Mouse (Mus musculus) gastrocnemius, adult 2 months (tissue): ENCODE data around the gene Rnft2. TPM values are rescaled to one million over a fixed set of nuclear protein-coding genes. Genes with fewer than 3 reads are reported as not detected.

Source experiments
- DNase-seq: peaks from one replicate; pipeline ENCODE4 v3.0.0; 2022
- H3K27ac ChIP-seq: fragments of 200-600 bp; 2 replicates; pipeline ENCODE4 v1.8.1; 2022; ENCODE audit warnings: mild to moderate bottlenecking
- H3K4me3 ChIP-seq: fragments of 200-600 bp; 2 replicates; pipeline ENCODE4 v1.8.1; 2022; ENCODE audit warnings: mild to moderate bottlenecking, moderate library complexity
- CTCF ChIP-seq: fragments of 200-600 bp; IDR thresholded peaks from 2 replicates; pipeline ENCODE4 v1.8.1; 2022; ENCODE audit warnings: antibody characterized with exemption, mild to moderate bottlenecking, moderate library complexity
- intact Hi-C: fragments of 180-260 bp; cut with DNase I; formaldehyde crosslinking; loops from one replicate; pipeline ENCODE4 v1.15.1; 2025
- total RNA-seq, 2 experiments: library from RNA; stranded (reverse); gene quantifications; 2 replicates each; pipeline ENCODE4 v1.2.3; 2021

The Rnft2 gene
- total RNA-seq, 2 experiments from 2014 or later: 0.89 to 1.3 TPM

DNA sequence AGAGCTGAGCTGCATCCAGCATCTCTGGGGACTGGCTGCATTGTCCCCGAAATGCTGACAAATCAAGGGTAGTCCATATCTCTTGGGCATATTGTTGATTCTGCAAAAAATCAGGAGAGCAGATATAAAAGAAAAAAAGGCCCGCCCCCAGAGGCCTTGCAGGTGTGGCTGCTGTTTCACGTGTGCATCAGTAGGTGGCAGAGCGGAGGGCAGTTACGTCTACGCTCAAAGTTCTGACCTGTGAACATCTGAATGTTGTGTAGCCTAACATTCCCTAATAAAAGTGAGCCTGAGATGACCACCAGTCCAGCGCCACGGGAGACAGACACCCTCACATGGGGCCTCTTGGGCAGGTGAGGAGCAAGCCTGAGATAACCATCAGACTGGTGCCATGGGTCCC is 21.4 kb upstream of the Rnft2 start:
- intact Hi-C loops: loop anchor here (5.0 kb wide), 3 partner anchors 61 to 491 kb away; no protein-coding TSS in a partner anchor
- Histone ChIP-seq H3K27ac (no peak overlapping the region), H3K4me3 (no peak overlapping the region)
- peak; percentile 49 for TF ChIP-seq CTCF
- no peak for DNase-seq

DNA sequence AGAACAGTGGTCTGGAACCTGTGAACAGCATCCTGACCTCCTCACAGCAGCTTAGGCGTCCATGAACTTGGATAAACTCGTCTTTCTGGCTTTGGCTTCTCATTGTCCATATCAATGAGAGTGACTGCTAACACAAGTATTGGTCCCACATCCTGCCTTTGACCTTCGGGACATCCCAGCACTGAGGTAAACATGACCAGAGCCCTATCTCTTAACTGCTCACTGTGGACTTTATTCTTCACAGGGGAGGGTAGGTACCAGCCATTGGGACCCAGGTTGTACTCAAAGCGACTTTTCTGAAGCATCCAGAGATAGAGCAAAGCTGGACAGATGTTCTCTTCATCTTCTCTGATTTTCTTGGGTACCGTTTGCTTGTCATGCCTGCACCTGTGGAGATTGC is 20.4 kb upstream of the Rnft2 start:
- no peak for DNase-seq
- intact Hi-C loops: loop anchor here (5.0 kb wide), 3 partner anchors 62 to 492 kb away; no protein-coding TSS in a partner anchor
- H3K27ac ChIP-seq: no peak overlapping the region
- H3K4me3 ChIP-seq: no peak overlapping the region
- TF ChIP-seq CTCF: no peak

DNA sequence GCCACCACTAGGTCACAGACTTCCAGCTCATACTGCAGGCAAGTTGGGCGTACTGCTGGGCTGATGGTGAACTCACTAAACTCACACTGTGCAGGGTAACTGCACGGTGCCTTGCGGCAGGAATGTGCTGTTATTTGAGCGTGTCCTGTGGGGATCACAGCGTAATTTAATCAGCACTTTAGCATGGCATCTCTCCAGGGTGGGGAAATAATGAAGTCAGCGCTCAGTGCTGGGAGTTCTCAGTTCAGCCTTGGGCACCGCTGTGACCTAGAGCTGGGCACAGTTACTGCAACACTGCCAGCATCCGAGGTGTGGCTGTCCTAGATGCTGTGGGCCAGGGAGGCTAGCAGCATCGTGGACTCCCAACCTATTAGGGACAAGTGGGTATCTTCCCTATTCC is 19.4 kb upstream of the Rnft2 start:
- TF ChIP-seq CTCF: no peak; the same call in 1 of the 2 replicates
- Histone ChIP-seq H3K4me3 (no peak overlapping the region), H3K27ac (no peak overlapping the region)
- intact Hi-C loops: no loop called here
- DNase-seq: no peak

DNA sequence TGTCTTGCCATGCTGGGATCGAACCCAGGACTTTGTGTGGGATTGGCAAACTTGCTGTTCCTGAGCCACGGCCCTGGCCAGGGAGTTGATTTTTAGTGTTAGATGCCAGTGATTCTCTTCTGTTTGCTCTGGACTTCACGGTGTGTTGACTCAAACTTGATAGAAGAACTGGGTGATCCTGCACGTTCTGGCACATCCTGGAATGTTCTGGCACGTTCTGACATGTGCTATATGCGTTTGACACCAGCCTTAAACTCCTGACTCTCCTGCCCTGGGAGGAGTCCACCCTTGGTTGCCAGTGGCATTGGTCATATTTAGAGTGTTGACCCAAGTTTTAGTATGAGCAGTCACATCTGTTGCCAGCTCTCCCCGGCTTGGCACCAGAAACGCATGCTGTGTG is 17.5 kb upstream of the Rnft2 start:
- DNase-seq: no peak
- H3K27ac ChIP-seq: no peak overlapping the region
- no peak for TF ChIP-seq CTCF
- intact Hi-C loops: no loop called here
- no peak overlapping the region for H3K4me3 ChIP-seq

DNA sequence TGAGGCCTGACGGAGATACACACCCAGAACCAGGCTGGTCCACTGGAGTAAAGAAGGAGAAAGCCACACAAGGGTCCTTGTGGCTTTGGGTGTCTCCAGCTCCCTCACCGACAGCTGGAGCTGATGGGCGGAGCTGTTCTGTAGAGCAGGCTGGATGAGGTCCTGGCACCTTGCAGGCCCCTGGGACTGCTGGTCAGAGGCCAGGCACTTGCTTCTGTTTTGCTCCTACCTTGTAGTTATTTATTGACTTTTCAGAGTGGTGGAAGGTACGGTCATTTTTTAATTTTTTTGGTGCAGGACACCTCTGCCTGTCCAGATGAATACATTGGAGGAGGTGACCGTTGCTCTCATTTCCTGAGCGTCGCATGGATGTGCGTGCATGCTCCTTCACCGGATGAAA is 16.3 kb upstream of the Rnft2 start:
- intact Hi-C loops: no loop called here
- no peak overlapping the region for H3K4me3 ChIP-seq
- DNase-seq: no peak
- no peak for TF ChIP-seq CTCF
- no peak overlapping the region for H3K27ac ChIP-seq

DNA sequence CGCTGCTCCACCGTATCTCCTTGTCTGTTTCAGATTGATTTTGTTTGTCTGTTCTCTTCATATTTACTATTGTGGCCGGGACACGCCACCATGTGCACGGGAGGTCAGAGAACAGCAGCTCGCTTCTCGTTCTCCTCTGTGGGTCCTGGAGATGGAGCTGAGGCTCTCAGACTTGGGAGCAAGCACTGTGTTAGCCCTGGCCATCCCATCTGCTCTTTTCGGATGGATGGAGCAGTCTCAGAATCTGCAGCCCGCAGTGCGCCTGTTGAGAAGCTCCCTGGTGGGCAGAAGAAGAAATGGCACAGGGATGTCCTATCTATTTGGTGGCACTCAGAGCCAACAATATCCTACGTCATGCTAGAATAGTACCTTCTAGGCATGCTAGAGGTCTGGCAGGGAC is 15.7 kb upstream of the Rnft2 start:
- intact Hi-C loops: no loop called here
- Histone ChIP-seq H3K4me3 (no peak overlapping the region), H3K27ac (no peak overlapping the region)
- no peak for TF ChIP-seq CTCF
- no peak for DNase-seq

DNA sequence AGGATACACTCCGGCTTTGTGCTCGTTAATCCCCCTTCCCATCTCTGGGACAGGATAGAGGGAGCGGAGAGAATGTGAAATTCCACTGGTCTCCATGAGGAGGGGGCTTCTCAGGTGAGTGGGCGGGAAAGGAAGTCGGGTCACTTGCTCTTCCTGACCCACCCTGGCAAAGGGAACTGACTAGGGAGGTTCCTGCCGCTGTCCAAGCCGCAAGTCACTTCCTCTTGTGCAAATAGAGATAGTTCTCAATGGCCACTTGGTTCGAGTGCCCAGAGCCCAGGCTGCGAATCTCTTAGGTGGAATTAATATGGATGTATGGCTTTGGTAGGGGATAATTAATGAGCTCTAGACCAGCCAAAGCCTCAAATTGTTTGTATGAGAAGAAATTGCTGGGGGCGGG is 15.1 kb upstream of the Rnft2 start:
- Histone ChIP-seq H3K27ac (no peak overlapping the region), H3K4me3 (no peak overlapping the region)
- no peak for TF ChIP-seq CTCF
- DNase-seq: no peak
- intact Hi-C loops: no loop called here

DNA sequence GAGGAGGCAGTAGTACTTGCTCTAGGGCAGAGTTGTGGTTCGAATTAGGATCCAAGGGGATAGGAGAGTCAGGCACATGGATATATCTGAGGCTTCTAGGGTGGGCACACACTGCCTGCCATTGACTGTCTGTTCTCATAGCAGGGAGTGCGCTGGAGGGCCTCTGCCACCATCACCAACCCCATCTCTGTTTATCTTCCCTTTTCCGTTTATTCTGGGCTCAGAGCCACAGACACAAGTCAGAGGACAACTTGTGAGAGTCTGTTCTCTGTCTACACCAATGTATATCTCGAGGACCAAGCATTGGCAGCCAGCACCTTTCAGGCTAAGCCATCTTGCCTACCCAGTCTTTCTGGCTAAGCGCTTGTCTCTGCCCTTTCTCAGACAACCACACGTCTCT is 14.7 kb upstream of the Rnft2 start:
- no peak for TF ChIP-seq CTCF
- no peak overlapping the region for H3K4me3 ChIP-seq
- H3K27ac ChIP-seq: no peak overlapping the region
- intact Hi-C loops: no loop called here
- no peak for DNase-seq

DNA sequence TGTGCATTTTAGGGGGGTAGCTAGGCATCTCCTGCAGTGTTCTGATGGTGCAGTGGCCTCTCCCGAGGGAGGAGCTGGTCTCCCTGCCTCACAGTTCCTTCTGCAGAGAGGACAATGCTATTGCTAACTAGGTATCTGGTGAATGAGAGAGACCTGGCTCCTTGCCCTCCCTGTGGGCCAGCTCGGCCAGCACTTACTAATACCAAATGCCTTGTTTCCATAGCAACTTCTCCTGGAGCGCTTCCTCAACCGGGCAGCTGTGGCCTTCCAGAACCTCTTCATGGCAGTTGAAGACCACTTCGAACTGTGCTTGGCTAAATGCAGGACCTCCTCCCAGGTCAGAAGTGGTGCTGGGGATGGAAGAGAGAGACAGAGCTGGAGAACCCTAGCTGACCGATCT is 14.2 kb upstream of the Rnft2 start:
- DNase-seq: no peak

DNA sequence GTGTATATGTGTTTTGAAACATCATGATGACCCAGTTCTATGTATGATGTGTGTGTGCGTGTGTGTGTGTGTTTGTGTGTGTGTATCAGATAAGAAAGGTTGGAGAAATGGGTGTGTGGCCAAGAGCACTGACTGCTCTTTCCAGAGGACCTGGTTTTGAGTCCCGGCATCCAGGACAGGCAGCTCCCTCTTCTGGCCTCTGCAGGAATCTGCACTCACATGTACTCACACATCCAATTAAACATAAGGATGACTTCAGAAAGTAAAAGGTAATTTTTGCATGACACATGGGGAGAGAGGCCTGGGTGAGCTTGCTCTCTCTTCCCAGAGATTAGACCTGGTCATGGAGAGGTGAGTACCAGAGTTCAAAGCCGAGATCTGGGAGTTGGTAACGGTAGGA is 12.1 kb upstream of the Rnft2 start:
- intact Hi-C loops: no loop called here
- DNase-seq: no peak
- H3K27ac ChIP-seq: no peak overlapping the region
- no peak overlapping the region for H3K4me3 ChIP-seq
- TF ChIP-seq CTCF: peak; percentile 31; the same call in 1 of the 2 replicates

More for the DNA sequence above, 14.2 kb upstream of the Rnft2 start:
- no peak for TF ChIP-seq CTCF
- H3K27ac ChIP-seq: no peak overlapping the region
- H3K4me3 ChIP-seq: no peak overlapping the region
- intact Hi-C loops: no loop called here

DNA sequence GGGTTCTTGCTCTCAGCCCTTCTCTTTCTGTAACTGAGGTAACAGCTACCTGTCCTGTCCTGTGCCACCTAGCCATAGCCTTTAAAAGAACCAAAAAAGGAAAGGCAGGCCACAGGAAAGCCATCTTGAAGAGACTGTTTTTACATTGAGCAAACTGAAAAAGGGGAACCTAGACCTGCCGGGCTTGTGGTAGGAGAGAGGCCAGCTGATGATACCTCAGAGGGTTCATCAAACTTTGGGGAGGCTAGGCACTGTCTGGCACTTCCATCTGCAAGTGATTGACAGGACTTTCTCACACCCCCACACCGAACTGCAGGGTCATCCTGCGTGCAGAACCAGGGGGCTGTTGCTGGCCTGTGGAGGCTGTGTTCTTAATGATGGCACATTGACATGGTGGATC is 8.6 kb upstream of the Rnft2 start:
- Histone ChIP-seq H3K27ac (no peak overlapping the region), H3K4me3 (no peak overlapping the region)
- intact Hi-C loops: no loop called here
- TF ChIP-seq CTCF: no peak
- DNase-seq: no peak

DNA sequence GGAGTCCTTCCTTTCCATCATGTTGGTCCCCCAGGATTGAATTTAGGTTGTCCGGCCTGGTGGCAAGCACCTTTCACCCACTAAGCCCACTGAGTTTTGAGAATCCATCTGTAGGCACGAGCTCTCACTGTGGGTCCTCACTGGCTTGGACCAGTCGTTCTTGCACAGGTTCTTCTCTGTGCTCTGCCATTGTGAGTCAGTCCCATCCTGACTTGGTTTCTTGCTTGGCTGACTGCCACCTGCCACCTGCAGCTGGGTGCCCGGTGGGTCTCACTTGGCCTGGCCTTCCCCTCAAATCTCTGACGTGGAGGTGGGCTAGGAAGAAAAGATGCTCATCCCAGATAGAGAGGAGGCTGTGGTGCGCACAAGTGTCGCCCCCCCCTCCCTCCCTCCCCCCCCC is 6.1 kb upstream of the Rnft2 start:
- DNase-seq: no peak
- no peak overlapping the region for H3K27ac ChIP-seq
- intact Hi-C loops: no loop called here
- no peak for TF ChIP-seq CTCF
- no peak overlapping the region for H3K4me3 ChIP-seq

DNA sequence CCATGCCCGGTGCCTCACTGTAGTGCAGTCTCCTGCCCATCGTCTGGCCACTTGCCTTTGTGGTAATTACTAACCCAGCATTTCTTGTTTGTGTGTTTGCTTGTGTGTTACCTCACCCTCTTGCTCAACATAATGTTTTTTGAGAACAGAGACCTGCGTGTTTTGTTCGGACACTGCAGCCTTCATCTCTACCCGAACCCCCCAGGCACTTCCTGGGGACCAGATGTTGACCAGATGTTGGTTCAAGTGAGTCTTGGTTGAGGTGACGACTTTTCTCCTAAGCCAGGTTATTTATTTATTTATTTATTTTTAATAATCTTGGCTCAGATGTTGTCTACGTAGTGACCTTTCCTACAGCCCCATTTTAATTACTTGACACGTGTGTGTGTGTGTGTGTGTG is 2.5 kb upstream of the Rnft2 start:
- no peak for DNase-seq
- no peak overlapping the region for H3K4me3 ChIP-seq
- intact Hi-C loops: no loop called here
- H3K27ac ChIP-seq: no peak overlapping the region
- no peak for TF ChIP-seq CTCF

DNA sequence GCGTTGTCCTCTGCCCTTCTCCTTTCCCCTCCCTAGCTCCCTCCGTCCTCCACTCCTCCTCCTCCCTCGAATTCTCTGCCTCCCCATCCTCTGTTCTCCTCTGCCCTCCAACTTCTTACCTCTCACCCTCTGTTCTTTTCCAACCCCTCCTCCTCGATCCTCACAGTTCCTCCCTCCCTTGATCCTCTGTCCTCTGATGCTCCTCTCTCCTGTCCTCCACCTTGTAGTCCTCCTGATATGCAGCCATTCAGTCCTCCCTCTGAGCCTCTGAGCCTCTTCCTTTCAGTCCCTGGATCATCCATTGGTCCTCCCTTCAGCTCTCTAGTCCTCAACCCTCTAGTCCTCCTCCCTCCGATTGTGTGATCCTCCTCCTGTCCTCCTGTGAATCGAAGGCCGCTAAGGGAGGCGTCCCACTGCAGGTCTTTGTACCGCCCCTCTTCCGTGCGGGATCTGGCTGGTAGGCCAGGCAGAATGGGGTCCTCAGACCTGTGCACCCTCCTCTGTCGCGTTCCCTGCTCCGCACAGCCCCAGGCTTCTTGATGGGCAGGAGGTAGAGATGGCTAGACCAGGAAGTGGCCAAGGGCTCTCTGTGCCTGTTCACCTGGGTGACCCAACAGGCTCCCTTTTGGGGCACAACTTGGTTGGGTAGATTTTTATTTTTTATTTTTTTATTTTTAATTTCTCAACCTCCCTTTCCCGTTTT is 841 bp upstream of the Rnft2 start:
- intact Hi-C loops: no loop called here
- DNase-seq: no peak

More for the DNA sequence above, 841 bp upstream of the Rnft2 start:
- TF ChIP-seq CTCF: no peak
- Histone ChIP-seq H3K4me3 (peak overlapping the region; percentile 74), H3K27ac (peak overlapping the region; percentile 94)
